Mouse (Mus musculus) urinary bladder, adult 18-20 months (tissue): ENCODE data around the gene Pls1.
A peak's percentile ranks its signal among the peaks of the same experiment; 100 is the strongest.

Source experiments
- DNase-seq, 2 experiments: peaks; one replicate each; pipeline ENCODE4 v3.0.0; 2022; ENCODE audit warnings: low spot score in 2 of 2, mixed read lengths in 2 of 2

Gene Pls1

DNA sequence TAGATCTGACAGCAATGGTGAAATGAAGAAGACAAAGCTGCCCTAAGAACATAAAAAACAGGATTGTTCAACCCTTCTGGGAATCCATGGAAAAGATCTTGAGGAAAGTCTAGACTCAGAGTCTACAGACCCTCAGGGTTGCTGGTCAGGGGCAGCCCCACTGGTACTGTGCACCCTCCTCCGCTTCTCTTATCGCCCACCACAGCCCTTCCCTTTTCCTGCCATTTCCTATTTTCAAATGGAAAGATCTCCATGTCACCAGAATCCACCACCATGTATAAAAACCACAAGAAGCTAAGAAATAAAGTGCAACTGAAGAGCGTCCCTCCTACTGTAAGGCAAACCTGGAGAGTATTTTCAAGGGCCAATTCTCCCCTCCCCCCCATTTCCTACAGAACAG, 41.3 kb downstream of the Pls1 start:
- no peak for DNase-seq

DNA sequence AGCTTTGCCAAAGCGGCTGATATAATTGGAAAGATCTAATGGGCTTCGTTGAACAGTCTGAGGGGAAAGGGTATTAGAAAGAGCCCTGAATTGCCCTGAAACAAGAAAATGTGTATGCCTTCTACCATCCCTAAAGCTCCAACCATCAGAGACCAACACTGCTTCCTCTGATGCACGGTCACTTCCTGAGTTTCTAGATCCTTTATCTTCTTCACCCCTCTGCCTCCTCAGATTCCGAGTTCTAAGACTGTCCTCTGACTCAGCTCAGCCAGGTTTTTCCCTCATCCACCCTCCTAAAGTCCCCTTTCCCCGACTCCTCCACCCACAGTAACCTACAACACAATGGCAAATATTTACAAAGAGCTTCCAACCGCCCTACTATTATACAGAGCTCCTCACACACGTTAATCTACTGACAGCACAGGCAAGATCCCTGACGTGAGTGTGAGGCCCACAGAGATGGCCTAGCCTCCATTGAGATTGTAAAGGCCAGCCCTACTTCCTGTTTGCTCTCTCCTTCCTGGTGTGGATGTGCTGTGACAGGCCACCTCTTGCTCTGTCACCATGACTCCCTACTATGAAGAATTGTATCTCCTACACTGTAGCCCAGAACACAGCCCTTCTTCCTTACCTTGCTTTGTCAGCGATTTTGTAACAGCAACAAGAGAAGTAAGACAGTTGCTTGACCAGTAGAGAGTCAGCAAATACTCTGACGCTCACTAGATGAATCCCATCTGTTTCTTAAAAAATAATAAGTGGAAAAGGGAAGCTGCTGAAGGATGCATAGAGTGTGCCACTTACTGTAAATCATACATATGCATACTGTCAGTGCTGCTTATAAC, 43.3 kb downstream of the Pls1 start:
- peak in 1 of 2 experiments; percentile 18 for DNase-seq

DNA sequence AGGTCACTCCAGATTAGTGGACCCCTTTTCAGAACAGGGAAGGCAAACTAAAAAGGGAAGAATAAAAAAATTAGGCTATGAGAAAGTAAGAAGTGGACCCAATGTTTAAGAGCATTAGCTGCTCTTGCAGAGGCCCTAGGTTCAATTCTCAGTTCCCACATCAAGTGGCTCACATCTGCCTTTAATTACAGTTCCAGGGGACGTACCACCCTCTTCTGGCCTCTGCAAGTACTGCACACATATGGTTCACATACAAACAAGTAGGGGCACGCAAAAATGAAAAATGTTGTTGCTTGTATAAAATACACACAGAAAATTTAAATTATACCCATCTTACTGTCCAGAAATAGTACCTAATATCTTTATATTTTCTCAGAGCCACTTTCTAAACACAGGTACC, 48.8 kb downstream of the Pls1 start:
- DNase-seq, result no peak

DNA sequence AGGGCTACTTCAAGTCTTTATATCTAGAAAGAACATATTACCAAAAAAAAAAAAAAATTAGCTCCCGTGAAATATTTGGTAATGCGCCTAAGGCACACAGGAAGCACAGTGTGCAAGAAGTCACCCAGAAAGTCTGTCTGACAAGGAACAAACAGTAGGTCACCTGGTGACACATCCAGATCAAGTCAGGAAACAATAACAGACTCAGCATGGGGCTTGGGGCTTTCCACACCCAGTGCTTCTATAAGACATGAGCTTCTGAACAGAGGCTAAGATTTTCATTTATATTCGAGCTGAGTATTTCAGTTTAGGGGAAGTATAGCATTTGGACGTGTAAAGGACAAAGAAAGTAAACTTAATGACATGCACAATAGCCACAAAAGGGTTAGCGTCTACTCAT, 49.3 kb downstream of the Pls1 start:
- no peak for DNase-seq

DNA sequence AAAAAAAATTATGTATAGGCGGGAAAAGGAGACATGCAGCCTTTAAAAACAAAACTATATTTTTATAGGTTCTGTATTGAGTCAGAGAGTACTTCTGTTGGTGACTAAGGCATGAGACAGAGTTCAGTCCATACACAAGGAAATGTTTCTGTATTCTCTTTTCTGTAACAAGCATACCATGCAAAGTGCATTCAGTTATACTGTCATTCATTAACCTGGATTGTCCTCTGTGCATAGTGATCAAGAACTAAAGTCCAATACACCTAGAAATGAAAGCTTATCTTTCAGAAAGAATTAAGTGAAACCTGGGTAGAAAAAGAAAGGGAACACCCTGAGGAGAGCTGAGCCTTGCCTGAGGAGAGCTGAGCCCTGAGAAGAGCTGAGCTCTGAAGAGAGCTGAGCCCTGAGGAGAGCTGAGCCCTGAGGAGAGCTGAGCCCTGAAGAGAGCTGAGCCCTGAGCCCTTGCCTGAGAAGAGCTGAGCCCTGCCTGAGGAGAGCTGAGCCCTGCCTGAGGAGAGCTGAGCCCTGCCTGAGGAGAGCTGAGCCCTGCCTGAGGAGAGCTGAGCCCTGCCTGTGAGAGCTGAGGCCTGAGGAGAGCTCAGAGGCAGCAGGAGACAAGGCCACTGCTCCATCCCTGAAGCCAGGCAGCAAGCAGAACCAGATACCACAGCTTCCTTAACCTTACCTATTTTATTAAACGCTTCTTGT, 49.9 kb downstream of the Pls1 start:
- no peak for DNase-seq

DNA sequence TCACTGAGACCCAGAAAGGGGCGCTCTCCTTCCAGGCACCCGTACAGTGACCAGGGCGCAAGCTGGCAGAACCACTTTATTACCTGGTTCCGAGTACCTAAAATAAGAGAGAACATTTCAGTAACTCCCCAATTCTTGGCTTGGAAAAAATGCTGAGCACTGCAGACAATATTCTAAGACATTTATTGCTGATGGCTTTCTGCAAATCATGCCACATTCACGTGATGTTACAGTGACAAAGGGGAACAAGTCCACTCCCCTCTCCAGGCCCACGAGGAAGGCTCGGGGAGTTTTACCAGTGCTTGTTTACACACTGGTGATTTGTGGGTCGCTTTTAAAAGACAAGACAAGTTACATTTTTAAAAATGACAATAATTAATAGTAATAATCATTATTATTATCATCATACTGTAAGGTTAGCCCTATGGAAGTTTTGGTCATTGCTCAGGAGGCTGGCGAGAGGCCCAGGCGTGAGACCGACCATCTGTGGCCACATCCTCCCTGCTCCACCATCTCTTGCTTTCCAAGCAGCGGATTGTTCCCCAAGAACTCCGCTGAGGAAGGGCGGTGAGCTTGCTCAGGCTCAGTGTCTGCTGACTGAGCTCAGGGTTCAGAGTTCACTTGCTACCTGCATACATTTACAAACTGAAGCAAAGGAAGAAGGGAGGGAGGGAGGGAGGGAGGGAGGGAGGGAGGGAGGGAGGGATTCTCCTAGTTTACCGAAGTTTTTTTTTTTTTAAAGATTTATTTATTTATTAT, 50.9 kb downstream of the Pls1 start:
- no peak for DNase-seq

DNA sequence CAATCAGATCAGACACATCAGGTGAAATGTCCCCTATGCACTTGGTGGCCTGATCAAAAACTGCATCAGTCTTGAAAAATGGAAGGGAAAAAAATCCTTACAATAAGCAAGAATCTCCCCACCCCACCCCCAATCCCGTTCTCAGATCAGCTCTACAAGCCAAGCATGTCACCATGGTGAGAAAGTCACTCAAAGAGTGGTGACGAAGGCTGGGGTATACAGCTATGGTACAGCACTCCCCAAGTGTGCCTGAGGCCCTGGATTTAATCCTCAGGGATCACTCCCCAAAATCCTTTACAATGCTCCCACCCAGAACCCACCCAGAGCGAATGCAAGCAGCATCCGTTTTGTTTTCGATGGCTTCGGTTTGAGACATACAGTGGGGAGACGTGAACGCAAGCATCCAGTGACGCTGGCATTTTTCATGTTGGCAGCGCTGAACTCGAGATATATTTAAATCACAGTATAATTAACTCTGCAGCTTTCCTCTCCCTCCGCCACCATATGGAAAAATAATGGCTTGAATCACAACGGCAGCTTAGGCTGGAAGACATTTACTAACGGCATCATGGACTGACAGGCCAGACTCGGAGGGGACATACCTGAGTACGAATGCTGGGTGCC, 60.1 kb downstream of the Pls1 start:
- DNase-seq, result no peak

DNA sequence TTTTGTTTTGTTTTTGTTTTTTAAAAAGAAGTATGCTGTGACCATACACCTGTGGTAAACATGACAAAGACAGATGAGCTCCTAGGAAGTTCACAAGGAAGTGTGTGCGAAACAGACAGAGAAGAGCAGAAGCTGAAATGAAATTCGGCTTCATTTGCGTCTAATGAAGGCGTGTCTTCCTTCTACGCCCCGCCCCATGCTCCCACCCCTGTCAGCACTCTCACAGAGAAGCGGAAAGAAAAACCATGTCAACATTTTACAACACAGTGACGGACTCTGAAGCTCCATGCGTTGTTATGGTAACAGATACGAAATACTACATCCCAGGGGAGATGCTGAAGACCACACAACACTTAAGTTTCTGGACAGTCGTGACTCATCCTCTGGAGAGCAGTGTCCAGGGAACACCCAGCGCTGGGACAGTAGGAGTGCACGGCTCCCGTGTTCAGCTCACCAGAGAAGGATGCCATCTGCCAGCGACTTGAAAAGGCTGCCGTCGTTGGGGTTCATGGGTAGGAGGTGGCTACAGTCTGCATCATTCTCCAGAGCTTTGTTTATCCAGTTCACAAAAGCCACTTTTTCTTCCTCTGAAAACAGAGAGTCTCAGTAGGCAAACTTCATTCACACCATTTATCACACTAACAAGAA, 61.3 kb downstream of the Pls1 start:
- DNase-seq, result no peak

DNA sequence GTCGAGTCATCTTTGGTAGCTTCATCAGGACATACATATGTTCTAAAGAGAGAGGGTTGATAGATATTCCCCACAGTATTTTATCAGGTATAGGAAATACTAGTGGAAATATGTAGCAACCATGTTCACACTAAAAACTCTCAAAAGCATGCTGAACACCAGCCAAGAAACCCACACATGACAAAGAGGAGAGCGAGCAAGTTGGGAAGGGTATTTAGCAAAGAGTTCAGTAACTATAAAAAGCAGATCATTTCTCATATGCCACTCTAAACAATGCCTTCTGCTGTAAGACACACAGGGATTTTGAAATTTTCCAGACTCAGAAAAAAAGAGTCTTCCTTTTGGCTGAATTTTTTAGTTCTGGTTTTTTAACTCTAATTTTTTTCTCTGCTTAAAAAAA, 73.4 kb downstream of the Pls1 start:
- DNase-seq, result no peak

DNA sequence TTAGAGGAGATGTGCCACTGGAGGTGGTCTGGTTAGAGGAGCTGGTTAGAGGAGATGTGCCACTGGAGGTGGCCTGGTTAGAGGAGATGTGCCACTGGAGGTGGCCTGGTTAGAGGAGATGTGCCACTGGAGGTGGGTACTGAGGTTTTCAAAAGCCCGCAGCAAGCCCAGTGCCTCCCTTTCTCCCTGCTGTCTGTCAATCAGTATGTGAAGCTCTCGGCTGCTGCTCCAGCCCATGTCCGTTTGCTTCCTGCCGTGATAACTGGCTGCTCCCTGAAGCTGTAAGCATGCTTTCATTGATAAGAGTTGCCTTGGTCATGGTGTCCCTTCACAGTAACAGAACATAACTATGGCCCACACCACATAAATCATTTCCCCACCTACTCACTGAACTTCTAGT, 81.9 kb downstream of the Pls1 start:
- DNase-seq, result no peak

DNA sequence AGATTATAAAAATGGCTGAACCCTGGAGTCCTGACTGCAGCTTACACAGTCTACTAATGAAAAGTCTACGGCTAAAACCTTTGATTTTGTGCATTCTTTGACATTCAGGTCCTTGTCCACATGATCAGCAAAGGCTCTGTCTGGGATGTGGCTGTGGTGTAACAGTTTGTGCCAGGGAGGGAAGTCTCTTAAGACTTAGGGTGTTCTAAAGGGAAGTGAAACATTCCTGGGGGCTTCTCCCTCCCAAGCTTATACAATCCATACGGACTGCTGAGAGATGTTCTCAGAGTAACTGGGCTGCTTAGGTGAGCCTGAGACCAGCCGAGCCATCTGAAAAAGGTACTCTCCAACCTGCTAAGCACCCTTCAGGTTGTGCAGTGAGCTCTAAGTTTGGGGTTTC, 82.9 kb downstream of the Pls1 start:
- DNase-seq, result no peak

DNA sequence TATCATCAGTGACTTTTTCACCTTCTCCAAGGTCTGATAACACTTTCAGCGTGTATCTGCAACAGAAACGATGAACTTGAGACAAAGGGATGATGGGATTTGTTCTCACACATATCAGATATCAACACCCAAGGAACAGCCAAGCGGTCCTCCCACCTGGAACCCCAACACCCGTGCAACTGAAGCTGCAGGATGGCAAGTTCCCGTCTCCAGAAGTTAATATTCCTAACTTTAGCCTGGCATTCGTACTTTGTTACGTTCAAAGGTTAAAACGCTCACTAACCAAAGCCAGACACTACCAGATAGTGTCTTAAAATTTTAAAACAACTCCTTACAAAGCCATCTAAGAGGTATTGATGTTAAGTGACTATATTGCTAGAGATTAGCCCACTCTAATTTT, 83.7 kb downstream of the Pls1 start:
- no peak for DNase-seq

DNA sequence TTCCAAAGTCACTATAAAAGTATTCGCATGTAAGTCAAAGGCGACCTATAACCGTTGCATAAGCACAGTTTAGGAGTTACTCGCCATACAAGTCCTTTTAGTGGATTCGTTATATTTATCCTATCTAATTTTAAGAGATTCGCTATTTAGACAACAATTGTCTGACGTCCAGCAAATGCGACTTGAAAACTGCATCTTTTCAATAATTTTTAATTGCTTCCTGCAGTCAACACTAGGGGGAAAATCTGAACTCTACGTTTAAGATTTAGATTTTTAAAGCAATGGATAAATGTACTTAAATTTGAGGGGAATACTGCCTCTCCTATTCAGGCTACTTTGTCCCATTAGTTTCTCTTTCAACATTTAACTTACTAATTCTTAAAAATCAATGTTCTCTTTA, 94.4 kb downstream of the Pls1 start:
- no peak for DNase-seq

DNA sequence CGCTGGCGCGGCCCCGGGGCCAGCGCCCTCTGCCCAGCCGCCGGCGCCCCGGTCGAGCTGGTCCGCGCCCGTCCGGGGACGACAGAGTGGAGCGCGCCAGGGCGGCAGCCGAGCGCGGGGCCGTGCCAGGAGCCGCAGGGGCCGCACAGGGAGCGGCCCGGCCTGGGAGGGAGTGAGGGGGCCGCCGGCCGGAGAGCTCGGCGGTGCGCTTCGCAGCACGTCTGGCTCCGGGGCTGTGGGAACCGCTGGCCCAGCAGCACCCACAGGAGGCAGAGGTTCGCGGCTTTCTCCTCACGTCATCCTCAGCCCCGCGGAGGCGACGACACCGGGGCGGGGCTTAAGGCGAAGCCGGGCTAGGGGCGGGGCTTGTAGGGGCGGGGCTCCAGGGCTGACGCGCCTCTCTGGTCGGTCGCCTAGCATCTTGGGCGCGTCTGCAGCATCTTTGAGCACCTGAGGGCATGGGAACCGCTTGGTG, 95.0 kb downstream of the Pls1 start, which contains the start of gene Trpc1:
Gene Trpc1, minus strand, starts transcription at position 339 of the 475 bp plus-strand sequence.
- DNase-seq, result peak; percentile 62 to 63

DNA sequence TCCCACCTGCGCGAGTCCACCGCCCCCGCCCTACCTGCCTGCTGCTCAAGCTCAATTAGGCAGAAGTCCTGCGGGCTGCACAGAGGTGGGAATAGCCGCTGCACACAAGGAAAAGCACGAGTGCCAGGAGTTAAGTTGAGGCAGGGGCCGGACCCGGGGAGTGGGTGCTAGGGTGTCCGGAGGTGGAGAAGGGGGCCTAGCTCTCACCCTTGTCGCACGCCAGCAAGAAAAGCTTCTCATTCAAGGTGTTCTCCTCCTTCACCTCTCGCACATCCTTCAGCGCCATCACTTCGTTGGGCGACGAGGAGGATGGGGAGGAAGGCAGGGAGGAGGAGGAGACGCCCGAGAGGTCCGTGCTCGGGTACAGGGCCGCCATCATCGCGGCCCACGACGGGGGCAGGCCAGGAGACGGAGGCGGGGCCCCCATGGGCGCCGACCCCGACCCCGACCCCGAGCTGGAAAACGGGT, 95.6 kb downstream of the Pls1 start:
- peak in 1 of 2 experiments; percentile 8 for DNase-seq

DNA sequence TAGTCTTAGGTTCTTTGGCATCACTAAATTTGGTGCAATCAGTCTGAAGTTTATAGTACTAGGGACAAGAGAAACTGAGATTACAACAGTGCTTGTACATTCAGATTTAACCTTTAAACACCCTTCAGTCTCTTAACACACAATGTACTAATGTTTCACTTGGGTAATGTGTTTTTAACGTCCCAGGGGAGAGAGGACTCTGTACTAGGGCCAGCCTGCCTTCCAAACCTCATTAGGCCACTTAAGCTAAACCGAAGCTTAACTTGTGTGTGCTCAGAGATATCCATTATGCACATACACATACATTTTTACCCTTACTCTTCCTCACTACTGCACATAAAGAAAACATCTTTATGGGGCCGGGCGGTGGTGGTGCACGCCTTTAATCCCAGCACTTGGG, 97.8 kb downstream of the Pls1 start:
- DNase-seq, result no peak

DNA sequence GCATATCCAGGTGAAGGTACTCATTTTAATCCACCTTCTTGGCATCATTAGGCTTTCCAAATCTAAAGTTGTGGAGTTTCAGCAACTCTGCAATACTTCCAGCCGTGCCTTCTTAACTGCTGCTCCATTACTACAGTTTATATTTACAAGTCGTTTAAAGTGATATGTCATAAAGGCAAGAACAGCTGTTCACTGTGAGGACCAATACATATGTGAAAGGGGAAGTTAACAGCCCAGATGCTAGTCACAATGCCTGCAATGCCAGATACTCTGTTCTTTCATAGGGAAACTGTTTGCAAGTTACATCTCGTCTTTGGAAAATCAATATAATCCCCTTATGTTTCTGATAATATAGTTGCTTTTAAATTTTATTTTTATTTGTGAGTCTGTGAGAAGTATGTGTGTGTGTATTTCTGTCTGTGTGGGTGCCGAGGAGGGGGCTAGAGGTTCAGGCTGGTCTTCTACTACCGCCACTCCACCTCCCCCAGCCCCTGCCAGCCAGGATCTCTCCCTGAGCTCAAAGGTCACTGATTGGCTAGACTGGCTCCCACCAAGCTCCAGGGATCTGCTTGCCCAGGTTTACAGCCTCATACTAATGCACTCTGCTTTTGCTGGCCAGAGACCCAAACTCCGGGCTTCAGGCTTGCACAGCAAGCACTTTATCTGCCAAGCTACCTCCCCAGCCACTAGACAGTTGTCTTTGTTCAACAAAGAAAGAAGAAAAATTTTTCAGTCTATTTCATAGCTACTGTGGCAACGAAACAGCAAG, 100.1 kb downstream of the Pls1 start:
- DNase-seq, result no peak

DNA sequence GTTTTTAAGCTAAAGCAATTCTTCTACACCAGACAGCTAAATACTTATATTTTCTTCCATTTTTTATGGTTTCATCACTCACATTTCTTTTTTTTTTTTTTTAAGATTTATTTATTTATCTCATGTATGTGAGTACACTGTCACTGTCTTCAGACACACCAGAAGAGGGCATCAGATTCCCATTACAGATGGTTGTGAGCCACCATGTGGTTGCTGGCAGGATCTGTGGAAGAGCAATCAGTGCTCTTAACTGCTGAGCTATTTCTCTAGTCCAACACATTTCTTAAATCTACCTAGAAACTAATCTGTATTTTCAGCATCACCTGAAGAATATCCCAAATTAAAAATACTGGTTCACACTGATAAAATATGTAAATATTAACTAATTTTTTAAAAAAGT, 108.9 kb downstream of the Pls1 start:
- no peak for DNase-seq

DNA sequence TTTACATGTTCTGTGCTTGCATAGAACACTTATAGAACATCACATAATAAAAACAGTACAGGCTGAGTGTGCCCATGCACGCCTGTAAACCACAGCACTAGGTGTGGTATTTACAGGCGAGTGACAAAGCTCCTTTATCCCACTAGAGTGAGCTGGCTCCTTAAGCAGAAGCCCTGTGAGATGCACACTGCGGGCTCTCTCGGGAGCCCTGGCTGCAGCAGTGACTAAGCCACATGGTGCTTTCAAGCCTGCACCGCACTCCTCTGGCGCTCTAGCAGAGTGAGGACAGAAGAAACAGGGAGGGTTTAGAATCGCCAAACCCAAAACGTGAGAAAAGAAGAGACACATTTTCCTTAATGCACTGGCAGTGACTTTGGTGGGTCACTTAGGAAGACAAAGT, 132.5 kb downstream of the Pls1 start:
- no peak for DNase-seq

DNA sequence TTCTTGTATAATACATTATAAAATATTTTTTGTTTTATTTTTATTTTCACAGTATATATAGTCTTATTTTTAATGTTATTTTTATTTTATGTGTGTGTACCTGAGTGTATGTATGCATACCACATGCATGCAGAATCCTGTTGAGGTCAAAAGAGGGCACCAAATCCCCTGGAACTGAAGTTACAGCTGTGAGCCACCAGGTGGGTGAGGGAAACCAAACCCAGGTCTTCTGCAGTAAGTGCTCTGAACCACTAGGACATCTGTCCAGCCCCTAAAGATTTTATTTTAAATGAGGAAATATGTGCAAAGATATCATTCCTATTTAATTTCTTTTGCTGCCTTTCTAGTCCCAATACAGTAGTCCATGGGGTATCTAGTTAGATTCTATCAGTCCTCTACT, 136.2 kb downstream of the Pls1 start:
- no peak for DNase-seq

DNA sequence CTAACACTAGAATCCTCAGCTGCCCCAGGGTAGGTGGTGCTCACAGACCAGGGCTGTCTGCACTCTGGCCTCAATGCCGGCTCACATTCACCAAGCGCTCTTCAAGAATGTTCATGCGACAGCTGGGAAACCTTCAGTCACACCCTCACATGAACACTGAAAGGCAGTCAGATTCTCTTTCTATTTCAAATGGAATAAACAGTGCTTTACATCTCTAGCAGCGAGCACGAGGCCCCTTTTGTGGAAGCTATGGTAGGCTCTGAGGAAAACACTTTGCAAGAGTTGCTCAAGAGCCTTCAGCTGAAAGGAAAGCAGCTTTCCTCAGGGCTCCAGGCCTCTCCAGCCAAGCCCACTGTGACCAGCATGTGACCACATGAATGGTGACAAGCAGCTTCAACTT, 139.7 kb downstream of the Pls1 start:
- no peak for DNase-seq
